Mouse (Mus musculus) embryonic fibroblast, embryonic 13.5 days (primary cell): Measurements from ENCODE around the gene 1700011M02Rik.

Experiments used
- CTCF ChIP-seq: IDR thresholded peaks from 2 replicates; pipeline ENCODE4 v1.5.1; 2011; ENCODE audit warnings: mild to moderate bottlenecking, control low read depth, low read length, moderate library complexity, borderline replicate concordance; ENCODE audit not compliant: insufficient read depth
- POLR2A ChIP-seq: IDR thresholded peaks from 2 replicates; pipeline ENCODE4 v1.6.1; 2011; ENCODE audit warnings: low read depth, mild to moderate bottlenecking, control low read depth, low read length, moderate library complexity

GRCm38 (mm10) chrX:102933571-102934394 is 25.1 kb downstream of the 1700011M02Rik start:
- TF ChIP-seq CTCF = no peak
- no peak for TF ChIP-seq POLR2A
